Mouse (Mus musculus): ENCODE data around the gene Mllt10.

Mllt10 gene

DNA sequence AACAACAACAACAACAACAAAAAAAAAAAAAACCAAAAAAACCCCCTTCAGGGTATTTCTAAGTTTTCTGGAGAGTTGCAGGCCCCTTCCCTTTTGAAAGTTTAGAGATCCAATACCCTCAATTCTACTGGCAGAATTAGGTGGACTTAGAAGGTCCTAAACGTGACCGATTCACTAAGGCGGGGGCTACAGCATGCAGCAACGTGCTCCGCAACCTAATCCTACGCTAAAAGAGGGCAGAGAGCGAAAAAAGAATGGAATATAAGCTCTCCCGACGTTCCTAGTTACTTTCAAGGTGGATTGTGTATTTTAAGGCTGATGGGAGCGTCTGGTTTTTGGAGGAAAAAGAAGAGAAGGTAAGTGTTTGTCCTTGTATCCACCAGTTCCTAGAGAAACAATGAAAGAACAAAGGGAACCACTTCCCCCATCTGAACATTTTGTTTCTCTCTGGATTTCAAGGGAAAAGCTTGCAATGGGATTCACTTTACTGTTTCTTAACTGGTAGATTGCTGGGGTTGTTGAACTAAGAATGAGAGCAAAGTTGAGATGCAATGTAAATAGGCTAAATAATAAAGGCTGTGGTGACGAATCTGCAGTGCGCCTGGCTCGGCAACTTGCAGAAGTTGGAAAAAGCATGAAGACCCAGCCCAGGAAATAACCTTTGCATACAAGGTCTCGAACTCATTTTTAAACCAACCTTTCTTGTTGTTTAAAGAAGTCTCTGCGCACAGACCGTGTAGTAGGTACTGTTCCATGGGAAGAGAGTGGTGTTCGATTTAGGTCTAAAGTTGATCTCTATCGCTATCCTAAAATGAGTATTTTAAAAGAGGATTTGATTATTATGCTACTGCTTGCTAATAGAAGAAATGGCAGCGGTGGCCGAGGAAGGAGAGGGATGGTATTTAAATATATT, at the start of gene Mllt10:
TSS of gene Mllt10 (plus strand) at position 222 of the 913 bp plus-strand sequence.
- DNase-seq (ENCODE audit: low read depth, low spot score): no peak

DNA sequence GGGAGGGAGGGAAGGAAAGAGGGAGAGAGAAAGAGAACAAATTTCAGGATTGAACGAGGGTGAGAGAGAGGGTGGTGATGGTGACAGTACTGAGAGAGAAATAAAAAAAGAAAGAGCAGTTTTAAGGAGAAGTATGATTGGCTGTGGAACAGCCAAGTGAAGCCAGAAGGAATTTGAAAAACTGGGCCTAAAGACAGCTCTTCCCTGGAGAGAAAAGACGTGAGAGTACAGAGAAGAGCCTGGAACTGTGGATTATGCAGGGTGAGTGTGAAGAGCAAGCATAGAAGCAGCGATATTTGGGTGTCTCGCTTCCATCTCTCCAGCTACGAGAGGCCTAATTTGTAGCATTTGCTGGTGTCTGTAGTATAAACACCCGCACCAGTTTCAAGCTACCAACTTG, 43.8 kb upstream of the Mllt10 start:
- no peak for DNase-seq (ENCODE audit: low read depth, low spot score)

DNA sequence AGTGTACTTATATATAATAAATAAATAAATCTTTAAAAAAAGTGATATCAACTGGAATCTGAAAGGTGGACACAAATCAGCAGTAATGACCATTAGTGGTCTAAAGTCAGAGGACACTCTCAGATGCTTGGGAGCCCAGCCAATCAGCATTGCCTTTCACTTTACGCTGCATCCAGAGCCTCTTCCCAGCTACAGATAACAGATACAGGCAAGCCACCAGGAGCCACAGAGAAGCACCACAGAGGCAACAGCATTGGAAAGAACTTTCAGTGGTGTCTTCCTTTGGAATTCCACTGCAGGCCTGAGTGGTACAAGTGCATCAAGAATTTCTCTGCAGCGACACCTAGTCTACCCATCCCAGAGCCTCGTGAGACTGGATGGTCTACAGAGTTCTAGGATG, 42.2 kb upstream of the Mllt10 start:
- DNase-seq (ENCODE audit: low read depth, low spot score): no peak

DNA sequence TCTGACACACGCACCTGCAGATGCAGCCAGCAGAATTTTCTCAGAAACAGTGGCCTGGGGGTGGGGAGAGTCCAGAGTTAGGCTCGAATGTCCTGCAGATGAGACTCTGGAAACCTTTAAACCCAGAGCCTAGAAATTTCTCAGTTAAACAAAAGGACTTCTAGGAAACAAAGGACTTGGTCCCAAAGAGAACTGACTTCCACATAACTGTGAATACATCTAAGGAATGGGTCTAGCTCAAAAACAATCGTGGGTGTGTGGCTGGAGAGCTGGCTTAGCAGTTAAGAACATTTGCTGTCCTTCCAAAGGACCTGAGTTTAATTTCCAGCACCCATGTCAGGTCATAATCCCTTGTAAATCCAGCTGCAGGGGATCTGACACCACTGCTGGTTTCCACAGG, 39.5 kb upstream of the Mllt10 start:
- DNase-seq (ENCODE audit: low read depth, low spot score): no peak

DNA sequence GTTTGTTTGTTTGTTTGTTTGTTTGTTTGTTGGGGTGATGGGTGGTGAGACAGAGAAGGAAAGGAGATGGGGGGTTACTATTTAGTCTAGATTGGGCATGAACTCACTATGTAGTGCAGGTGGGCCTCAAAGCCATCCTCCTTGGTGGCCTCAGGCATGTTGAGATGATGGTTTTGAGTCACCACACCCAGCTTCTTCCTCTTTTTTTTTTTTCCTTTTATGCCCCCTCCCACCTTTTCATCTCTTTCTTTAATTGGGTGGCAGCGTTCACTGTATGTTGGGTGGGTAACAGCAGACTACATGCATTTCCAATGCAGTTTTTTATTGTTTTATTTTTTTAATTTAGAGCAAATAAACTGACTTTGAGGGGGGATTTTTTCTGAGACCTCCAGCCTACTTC, 38.4 kb upstream of the Mllt10 start:
- no peak for DNase-seq (ENCODE audit: low read depth, low spot score)

DNA sequence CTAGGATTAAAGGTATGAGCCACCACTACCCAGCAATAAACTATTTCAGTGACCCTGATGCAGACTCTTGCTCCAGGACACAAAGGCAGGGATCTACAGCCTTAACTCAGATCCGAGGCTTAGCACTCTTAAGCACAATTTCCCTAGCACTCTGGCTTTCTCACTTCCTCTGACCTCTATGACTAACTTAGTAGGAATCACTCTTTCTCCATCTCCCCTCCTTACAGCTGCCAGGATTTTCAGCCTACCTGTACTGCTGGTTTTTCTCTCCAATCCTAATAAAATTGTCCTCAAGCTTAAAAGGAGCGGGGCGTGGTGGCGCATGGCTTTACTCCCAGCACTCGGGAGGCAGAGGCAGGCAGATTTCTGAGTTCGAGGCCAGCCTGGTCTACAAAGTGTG, 37.7 kb upstream of the Mllt10 start:
- no peak for DNase-seq (ENCODE audit: low read depth, low spot score)

DNA sequence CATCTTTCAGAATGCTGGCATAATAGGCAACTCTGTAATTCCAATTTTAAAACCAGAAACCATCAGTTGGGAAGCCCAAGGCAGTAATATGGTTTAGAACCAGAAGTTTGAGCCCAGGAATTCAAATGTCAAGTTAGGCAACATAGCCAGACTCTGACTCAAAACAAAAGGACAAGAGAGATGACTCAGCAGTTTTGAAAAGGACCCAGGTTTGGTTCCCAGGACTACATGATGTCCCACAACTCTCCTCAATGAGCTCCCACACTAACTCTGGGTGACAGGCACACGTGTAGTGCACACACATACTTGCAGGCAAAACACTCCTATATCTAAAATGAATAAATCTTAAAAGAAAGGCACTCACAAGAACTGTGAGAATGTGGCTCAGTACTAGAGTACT, 35.9 kb upstream of the Mllt10 start:
- no peak for DNase-seq (ENCODE audit: low read depth, low spot score)

DNA sequence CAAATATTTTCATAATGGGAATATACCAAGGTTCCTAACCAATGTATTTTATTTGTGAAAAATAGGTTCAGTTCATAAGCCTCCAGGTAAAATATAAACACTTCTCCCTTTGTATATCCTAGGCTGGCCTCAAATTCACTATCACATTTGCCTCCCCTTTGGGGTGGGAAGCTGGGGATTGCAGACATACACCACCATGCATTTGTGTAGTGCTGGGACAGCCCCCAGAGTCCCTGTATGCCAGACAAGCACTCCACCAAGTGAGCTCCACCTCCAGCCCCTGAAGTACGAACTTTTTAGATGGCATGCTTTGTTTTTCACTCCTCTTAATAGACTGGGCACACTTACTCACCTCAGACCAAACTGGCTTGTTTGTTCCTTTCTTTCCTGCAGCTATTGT, 32.2 kb upstream of the Mllt10 start:
- DNase-seq (ENCODE audit: low read depth, low spot score): no peak

DNA sequence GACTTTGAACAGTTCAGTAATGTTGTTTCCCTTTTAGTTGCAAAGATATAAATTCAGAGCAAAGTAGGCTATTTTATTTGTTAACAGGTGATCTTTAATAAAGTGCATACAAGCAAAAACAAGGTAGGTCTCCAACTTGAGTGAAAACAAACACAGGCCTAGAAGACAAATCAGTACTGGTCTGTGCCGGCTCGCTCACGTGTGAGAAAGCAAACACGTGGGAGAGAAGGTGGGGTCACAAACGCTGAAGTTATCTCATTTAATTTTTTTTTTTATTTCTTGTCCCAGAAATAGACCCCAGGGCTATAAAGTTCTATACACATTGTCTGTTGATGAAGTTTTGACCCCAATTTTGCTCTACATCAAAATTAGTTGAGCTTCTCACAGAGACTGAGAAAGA, 29.9 kb upstream of the Mllt10 start:
- DNase-seq (ENCODE audit: low read depth, low spot score): no peak

DNA sequence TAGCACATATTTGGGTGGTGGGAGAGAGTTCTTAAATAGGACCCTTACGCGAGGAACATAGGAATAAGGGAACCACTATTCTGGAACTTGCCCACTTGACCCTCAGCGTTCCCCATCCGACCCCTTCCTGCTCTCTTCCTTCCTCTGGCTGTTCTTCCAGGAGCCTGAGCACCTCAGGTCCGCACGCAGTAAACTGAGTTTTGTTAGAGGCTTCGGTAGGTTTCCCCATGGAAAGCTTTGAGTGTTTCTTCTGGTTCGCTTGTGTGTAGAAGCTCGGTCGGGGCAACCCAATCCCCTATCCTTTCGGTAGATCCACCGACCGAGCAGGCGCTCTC, 29.3 kb upstream of the Mllt10 start:
- DNase-seq (ENCODE audit: low read depth, low spot score): no peak

DNA sequence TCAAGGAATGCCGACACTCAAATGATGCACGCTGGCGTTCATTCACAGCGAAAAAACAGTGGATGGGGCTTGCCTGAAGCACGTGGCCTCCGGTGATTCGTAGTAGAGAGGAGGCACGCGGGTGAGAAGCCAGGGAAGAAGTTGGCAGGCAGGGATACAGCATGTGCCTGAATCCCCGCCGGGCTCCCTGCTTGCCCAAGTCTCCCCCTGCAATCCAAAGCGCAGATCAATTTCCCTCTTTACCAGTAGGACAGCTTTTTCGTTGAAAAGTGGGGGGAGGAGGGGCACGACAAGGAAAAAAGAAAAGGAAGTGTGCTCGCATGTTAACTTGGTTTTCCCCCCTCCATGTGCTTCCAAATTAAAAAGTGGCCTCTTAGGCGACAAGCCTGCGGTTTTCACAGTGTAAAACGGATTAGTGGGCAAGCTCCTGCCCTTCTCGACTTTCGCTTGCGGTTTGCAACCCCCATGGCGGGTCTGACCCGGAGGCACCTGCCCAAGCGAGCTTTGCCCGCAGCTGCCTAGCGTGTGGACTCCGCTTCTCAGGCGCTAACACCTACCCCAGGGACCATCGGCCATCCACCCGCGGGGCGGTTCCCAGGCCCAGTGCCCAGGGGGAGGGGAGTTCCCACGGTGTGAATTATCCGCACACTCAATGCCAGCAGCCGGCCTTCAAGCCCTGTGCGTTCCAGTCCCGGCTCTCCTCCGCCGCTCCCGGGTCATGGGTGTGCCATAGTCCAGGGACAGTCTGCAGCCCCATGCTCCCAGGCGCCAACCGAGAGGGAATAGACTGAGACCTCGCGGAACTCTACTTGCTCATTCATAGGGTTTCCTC, 28.7 kb upstream of the Mllt10 start:
- DNase-seq (ENCODE audit: low read depth, low spot score): no peak

DNA sequence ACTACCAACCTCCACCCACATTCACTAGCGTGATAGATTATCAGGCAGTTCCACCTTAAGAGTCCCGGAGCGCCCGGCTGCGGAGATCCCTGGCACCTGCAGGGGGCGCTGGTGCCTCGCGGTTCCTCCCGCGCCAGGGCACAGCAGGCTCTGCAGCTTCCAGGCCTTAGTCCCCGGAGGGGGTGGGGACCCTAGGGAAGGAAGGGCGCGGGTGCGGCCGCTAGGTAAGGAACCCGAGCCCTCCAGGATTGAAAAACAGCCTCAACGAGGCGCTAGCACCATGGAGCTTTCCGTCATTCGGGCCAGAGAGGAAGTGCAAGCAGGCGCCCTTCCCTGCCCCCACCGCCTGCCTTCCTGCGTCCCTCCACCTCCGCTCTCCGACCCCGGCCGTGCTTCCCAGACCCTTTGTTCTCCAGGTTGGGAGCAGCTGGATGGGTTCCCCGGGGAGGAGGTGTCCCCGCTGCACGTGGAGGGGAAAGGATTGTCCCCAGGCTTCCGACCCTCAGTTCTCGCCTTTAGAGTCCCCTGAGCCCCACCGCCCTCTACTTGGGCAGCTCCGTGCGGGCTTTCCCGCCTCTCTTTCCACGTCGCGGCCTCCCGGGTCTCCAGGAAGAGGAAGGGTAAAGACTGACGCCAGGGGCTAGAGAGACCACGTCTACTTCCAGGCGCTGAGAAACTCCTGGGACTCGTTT, 27.4 kb upstream of the Mllt10 start:
- DNase-seq (ENCODE audit: low read depth, low spot score): peak; percentile 98

DNA sequence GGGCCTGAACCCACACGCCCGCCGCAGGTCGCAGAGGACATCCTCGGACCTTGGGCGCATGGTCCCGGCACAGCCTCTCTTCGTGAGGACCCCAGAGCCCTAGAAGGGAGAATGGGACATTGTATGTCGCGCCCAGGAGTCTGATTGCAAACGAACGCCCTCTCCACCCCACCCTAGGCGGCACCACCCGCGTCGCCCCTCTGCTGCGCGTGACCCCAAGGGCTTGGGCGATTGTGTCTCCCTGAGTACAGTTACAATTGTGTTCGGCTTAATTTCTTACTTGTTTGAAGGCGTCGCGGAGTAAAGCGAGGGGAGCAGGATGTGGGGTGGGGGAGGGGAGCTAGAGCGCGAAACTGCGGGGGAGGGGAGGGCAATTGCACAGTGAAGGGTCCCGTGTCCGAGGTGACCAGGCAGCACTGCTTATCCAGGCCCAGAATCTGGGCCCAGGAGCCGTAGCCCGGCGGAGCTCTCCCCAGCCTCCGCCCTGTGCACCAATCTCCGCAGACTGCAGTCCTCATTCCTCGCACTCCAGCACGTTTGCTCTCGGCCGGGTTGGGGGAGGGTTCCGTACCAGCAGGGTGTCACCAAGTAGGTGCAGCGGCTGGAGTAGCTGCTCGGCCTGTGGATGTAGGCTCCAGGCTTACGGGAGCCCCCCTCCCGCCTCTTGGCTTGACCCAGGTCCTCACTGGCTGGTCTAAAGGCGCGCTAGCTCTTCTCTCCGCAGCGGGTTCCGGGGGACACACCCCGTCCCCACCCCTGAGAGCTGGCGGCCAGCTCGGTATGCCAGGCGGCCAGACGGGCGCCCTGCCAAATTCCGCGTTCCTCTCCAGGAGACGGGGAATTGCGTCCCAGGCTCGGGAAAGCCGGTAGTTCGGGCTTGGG, 26.7 kb upstream of the Mllt10 start:
- DNase-seq (ENCODE audit: low read depth, low spot score): no peak

DNA sequence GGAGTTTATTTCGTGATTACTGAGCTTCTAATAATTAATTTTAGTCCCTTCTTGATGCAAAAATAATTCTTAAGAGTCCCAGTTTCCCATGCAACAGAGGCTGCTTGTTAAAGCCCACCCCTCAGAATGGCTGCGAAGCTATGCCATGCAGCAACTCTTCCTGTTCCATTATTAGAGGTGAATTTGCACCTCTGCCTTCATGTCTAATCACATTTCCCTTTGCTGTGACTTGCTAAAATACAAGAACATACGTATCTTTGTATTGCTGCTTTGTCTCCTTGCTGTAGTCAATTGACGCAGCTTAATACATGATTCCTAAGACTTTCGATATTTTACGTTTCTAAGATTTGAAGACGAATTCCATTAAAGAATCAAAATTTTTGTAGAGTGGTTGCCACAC, 25.4 kb upstream of the Mllt10 start:
- DNase-seq (ENCODE audit: low read depth, low spot score): no peak

DNA sequence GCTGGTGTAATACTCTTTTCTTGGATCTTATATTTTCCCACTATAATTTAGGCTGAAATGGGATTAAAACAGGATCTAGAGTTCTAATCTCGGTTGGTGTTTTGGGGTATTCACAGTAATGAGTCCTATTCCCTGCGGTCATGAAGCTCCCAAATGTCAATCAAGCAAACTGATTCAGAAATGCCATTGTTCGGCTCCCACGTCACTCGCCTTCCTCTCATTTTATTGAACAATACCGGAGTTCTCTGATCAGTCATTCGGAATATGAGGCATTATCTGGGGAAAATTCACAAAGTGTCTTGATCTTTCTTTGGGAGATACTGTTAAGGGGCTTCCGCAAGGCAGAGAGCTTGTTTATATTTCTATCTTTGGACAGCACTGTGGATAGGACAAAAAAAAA, 24.5 kb upstream of the Mllt10 start:
- no peak for DNase-seq (ENCODE audit: low read depth, low spot score)

DNA sequence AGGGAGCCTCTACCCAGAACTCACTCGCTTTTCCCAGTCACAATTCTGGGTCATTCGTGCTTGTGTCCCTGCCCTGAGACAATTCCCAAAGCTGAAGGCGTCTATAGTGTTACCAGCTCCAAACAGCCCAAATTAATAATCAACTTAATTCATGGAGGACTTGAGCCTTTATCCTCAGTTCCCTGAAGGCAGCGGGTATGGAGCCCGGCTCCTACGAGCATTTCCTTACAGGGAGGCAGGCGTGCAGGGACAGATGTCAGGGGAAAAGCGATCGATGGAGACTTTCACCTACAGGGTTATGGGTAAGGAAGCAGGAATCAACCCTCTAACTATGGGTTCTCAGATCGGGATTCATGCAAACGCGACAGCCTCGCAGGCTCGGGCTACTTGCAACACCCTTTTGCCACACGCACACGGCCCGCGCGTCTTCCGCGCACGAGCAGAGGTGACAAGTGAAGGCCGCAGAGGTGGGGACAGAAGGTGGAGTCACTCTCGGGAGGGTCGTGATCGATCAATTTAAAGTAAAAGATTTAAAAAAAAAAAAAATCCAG, 23.7 kb upstream of the Mllt10 start:
- no peak for DNase-seq (ENCODE audit: low read depth, low spot score)

DNA sequence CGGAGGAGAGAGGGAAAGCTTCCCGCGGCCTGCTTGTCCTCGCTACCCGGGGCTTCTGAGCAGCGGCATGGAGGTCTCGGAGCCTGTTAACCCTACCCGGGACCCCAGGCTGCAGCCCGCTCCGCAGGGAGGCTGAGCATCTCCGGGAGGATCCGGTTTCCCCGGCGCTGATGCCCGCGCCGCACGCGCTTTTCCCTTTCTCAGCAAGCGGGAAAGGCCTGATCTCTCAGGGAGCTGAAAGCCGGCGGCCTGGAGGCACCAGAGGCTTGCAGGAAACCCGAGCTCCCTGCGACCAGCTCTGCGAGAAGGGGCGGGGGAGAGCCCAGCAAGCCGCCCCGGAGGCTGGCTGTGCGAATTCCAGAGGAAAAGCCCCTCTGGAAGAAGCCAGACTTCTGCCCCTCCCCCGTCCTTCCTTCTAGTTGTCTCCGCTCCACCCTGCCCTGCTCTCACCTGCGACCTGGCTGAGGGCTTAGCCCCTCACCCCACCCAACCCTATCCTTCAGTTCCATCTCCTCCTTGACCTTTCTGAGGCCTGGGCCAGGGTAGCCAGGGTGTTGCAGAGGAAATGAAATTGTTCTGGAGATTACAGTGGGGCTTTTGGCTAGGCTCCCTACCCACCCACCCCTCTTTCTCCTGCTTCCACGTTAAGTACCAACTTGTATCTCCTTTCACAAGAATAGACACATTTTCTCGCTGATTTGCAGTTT, 23.1 kb upstream of the Mllt10 start:
- DNase-seq (ENCODE audit: low read depth, low spot score): no peak

DNA sequence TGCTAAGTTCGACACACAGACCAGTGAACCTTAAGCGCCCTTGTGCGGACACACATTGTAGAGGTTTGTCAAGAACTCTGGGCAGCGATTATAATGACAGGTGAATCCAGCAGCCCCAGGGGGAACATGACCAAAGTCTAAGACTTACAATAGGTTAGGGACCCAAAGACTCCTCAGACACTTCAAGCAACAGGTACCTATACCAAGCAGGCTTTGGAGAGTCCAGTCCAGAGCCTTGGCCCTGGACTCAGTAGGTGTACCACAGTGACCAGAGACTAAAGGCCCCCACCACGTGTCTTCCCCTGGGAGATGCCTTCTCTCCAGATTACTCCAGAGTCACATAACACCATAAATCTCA, 22.5 kb upstream of the Mllt10 start:
- no peak for DNase-seq (ENCODE audit: low read depth, low spot score)

DNA sequence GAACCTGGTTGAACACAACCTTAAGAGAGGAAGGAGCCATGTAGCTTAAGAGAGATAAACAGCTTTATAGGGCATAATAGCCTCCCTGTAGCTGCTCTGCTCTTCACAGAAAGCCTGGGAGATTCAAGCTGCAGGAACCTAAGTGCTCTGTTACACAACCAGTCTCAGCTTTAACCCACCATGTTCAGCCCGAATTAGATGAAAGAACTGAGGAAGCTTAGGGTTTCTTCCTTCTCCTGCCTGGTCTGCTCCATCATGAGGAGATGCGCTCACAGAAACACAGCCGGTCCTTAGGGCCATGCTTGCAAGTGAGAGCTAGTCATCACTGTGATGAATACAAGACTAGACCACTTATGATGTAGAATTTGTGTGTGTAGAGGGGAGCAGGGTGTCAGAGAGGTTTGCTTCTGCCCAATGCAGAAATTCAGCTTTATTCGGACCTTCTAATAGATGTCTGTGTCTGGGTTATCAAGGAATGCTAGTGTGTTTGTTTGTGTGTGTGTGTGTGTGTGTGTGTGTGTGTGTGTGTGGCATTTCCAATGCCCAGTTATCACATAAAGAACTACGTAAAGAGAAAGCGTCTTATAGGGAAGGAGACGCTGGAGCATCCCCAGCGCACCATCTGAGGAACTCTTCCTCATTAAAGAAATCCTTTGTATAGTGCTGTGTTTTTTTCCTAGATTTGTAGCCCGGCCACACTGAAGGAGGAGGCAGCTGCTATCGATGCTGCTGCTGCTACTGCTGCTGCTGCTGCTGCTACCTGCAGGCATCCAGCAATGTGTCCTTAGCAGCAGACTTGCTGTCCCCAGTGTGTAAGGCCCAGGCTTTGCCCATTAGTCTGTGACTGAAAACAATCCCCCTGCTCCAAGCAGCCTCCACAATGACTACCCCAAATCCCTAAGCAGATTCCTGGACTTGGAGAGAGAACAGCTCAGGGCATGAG, 21.6 kb upstream of the Mllt10 start:
- DNase-seq (ENCODE audit: low read depth, low spot score): no peak
